Mouse (Mus musculus) kidney, adult 11 months (tissue): ENCODE data around the gene Samd4b.

Source experiments
- DNase-seq: peaks from one replicate; pipeline ENCODE4 v3.0.0; 2022

The Samd4b gene

GRCm38 (mm10) chr7:28351676-28352191 is 246.2 kb downstream of the Samd4b start:
- DNase-seq = no peak

GRCm38 (mm10) chr7:28350155-28350883 is 247.6 kb downstream of the Samd4b start, which contains the start of gene Rps16:
Gene Rps16, plus strand, starts transcription at chr7:28350652.
- peak; percentile 95 for DNase-seq
